Mouse (Mus musculus): ENCODE data around the gene Ston1.

Gene Ston1

DNA sequence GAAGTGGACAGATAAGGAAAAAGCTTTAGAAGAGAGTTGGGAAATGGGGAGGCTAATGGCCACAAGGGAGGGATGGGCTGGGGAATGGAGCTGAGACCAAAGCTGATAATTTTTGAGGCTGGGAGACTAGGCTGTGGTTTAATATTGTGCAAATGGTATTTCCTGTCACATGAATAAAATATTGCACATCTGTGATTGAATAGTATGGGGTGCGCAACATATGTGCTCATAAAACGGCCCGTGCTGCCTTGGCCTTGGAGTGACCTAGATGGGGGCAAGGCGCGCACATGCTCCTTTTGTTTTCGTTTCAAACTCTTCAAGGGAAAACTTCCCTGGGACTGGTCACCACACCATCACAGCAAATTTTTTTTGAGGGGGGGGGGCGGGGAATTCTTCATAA is 28.4 kb downstream of the Ston1 start:
- no peak for DNase-seq (ENCODE audit: extremely low spot score)

DNA sequence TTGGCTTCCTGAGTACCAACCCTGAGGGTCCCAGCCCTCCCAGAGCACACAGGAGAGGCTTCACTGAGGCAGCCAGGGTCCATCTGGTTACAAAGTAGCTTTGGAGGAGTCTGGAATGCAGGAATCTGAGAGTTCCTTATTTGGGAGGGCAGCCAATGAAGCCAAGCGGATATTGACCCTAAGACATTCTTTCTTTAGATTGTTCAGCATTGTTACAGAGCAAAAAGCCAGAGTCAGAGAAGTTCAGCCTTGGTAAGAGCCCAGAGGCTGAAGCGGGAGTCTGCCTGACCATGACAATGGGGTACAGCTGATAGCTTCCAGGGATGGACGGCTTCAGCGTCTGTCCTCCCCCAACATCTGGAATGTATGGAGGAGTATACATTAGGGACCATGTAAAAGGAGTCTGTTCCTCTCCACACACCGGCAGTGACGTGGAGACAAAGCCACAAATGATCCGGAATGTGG is 28.9 kb downstream of the Ston1 start:
- peak; percentile 35 for DNase-seq (ENCODE audit: extremely low spot score)

DNA sequence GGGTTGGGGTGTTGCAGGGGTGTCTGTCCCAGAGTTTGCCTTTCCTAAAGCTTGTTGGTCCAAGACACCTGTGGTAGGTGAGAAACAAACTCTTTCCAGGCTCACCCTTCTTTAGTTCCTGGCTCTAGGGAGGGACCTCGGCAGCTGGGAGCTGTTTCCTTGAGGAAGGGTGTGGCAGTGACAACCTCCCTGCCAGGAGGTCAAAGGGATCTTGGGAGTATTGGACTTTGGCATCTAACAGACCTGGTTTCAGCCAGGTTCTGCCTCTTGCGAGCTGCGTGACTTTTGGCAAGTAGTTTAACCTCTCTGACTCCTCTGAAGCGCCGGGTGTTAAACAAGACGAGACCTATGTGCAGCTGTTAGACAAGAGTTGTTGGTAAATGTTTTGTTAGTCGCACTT is 29.7 kb downstream of the Ston1 start:
- DNase-seq (ENCODE audit: extremely low spot score) = no peak

DNA sequence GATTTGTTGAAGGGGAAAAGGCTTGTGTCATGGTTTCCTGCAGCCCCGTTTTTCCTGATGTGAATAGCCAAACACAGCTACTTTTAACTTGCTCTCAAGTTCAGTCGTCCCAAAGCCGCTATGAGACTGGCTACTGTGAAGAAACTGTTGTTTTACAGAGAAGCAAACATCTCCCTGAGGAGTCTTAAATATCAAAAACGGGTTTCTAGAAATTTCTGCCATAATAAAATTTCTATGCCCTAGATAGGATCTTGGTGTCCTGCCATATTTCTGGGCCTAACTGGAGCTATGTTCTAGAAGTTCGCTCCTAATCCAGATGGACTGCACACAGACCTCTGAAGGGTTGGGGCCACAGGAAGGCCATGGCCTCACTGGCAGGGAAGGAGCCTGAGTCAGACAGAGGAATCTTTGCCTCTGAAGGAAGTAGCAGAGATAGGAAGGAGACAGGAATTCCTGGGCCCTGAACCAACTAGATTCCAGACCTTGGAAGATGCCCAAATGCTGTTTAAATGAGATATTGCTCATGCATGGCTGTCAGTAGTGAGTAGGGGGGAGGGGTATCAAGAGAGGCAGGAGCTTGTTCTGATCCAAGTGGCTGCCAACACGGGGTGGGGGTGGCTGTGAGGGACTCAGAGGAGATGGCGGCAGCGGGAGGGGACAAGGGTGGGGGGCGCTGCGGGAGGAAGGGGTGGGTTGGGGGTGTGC is 31.3 kb downstream of the Ston1 start:
- no peak for DNase-seq (ENCODE audit: extremely low spot score)

DNA sequence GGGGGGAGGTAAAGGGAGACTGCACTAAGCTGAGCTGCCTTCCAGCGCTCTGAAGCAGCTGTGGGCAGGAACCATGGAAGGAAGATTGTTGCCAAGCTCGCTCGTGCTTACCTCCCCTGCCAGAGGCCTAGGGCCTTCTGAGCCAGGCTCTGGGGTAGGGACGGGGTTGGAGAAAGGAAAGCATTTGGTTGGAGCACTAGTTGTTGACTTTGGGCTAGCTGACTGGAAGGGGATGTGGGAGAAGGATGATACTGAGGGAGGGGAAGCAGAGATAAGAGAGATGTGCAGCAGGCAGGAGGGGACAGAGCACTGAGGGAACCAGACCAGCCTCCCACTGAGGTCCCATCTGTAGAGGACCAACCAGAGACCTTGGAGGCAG is 31.9 kb downstream of the Ston1 start:
- no peak for DNase-seq (ENCODE audit: extremely low spot score)

DNA sequence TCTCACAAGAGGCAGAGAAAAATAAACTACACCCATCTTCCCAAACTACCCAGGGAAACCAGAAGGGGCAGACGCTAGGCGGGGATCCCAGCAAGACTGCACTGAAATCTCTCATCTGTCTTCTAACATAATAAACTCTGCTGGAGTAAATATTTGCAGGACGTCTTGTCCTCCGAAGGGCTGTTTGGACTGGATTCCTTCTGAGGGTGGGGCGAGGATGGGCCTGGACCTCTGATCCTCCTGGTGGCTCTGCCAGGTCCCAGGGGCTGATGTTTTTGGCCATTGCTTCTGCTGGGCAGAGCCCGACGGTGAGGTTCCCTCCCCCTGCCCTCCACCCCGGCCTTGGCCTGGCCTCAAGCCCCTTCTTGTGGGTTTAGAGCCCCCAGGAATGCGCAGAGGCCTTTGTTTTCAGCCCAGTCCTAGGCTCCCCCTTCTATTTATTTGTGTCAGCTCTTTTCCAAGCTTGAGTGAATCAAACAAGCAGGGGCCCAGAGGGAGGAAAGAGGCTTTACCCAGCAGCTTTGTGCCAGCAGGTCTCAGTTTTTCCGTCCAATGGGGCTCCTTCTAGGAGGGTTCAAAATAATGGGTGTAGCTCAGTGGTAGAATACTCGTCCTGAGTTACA is 32.6 kb downstream of the Ston1 start:
- DNase-seq (ENCODE audit: extremely low spot score) = peak; percentile 47

DNA sequence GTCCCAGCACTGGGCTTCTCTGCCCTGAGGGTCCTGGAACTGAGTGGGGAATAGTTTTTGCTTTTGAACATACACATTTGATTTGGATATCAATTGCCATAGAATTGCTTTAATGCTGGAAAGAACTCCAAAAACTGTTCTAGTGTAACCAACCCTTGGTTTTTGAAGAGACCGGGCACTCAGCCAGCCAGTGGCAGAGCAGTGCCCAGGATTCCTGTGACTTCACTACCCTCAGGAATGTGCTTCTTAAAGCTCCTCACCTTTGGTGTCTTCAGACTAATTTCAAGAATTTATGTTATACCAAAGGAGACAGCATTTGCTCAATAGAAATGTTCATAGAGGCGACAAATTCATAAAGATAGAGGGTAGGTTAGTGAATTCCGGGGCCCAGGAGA is 33.1 kb downstream of the Ston1 start:
- DNase-seq (ENCODE audit: extremely low spot score) = no peak

DNA sequence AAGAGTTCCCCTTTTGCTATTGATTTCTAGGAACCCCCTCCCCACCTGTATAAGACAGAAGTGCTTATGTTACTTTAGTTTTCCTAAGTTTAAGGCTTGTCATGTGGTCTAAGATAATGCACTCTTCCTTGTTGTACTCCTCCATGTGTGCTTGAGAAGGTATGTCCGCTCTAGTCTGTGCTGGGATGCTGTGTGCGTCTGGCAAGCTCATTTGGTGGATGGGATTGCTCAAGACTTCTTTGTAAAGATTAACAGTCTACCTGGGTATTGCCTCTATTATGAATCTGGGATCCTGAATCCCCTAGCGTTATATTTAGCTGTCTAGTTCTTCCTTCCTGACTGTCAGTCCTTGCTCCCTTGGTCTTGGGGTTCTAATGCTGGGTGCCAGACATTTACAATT is 35.1 kb downstream of the Ston1 start:
- no peak for DNase-seq (ENCODE audit: extremely low spot score)

DNA sequence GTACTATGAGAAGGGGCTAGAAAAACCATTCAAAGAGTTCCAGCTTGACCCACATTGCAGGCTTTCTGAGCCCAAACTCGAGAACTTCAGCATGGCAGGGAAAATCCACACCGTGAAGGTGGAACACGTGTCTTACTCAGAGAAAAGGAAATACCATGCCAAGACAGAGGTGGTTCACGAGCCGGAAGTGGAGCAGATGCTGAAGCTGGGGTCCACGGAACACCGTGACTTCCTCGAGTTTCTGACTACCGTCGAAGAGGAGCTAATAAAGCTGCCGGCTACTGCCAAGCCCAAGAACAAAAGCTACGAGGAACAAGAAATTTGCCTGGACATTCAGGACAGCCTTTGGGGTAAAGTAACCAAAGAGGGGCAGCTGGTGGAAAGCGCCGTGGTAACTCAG is 38.6 kb downstream of the Ston1 start:
- no peak for DNase-seq (ENCODE audit: extremely low spot score)

DNA sequence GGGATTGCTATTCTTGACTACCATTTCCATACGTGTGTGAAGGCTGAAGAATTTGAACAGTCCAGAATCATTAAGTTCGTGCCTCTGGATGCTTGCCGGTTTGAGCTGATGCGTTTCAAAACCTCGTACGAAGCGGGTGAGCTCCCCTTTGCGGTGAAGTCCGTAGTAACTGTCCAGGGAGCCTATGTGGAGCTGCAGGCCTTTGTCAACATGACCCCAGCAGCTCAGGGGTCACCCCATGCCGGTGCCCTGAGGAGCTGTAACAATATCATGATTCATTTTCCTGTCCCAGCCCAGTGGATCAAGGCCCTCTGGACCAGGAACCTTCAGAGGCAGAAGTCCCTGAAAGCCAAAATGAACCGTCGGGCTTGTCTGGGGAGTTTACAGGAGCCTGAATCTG is 39.1 kb downstream of the Ston1 start:
- DNase-seq (ENCODE audit: extremely low spot score) = peak; percentile 56

DNA sequence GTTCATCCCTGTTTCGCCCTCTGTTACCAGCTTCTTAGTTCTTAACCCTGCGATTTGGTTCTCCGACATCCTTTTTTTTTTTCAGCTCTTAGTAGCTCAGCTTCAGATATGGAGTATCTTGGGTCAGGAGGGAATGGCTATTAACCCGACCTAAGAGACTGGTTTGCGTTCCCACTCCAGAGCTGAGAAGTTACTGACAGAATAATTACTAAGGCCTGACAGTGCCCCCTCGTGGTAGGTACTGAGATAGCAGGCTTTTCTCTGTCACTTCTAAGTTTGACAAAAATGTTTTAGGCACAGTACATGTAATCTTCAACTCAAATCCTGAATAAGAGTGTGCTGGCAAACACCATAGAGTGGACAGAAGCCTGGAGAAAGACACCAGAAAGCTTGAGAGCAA is 43.5 kb downstream of the Ston1 start:
- peak; percentile 68 for DNase-seq (ENCODE audit: extremely low spot score)

DNA sequence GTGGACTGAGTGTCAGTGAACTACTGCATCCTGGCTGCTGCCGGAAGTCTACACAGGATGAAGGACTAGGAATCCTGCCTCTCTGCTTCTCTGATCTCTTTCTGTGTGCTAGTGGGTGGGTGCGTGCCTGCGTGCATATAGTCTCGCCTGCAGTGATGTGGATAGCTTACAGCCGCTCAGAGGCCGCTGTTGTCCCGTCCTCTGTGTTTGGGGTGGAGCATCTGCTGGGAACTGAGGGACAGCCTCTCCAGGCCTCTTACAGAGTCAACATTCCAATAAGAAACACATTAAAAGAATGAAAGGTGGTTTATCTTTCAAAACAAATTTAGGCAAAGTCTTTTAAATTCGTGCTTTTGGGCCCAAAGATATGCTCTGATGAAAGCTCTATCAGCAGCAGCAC is 44.4 kb downstream of the Ston1 start:
- no peak for DNase-seq (ENCODE audit: extremely low spot score)

DNA sequence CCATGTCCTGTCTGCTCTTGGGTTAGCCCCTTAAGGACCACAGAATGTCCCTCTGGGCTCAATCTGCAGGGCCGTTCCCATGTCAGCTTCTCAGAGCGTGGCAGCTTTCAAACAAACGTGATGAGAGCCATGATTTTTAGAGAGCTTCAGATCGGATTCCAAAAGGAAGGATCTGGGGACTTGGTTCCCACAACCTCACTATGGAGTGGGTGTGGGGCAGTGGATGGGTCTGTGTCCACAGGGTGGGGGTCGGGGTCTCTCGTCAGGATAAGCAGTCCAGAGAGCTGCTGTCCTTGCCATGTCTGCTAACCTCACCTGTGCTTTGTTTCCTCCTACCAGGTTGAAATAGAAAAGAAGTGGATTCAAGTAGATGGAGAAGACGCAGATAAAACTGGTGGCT is 47.4 kb downstream of the Ston1 start:
- DNase-seq (ENCODE audit: extremely low spot score) = no peak

DNA sequence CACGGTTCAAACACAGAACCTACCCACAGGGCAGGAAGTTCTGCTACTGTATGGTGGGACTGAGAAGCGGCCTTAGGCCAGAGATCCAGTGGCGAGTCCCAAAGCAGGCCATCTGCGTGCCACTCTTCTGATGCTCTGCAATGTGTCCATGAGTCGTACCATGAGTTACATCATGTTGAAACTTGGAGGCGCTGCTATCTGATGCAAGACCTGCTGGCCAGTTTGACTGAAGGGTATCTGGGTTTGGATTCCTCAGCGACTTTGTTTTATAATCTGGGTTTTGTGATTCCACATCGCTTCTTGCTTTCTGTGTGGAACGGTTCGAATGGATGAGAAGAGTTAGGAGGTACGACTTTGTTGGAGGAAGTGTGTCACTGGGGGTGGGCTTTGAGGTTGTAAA is 47.8 kb downstream of the Ston1 start:
- no peak for DNase-seq (ENCODE audit: extremely low spot score)

DNA sequence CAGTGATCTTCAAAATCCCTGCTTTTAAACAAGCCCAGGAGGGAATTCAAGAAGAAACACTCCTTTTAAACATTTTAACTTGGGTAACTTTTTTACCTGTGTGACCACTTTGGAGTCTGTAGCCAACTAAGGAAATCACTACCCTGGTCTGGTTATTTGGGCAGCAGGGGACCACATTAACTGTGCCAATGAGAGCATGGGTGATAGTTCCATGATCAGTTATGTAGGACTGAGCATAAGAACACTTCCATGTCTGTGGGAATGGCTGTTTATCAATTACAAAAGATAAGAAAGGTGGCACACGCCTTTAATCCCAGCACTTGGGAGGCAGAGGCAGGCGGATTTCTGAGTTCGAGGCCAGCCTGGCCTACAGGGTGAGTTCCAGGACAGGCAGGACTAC is 49.7 kb downstream of the Ston1 start:
- no peak for DNase-seq (ENCODE audit: extremely low spot score)

DNA sequence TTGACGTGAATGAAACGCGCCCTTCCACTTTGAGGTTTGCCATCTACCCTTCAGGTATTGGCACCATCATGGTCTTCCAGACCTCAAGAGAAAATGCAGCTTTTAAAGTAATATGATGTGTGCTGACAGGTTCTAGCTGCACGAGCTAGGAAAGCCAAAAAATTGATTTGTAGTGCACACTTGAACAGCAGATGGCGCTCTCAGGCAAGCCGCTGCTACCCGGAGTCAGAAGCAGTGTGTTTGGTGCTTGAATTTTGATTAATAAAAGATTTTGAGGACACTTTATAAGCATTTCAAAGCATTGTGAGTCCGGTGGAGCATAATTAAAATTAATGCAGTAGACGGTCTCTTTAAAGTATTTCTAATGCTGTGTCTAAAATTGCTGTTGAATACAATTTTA is 54.5 kb downstream of the Ston1 start:
- peak; percentile 66 for DNase-seq (ENCODE audit: extremely low spot score)

DNA sequence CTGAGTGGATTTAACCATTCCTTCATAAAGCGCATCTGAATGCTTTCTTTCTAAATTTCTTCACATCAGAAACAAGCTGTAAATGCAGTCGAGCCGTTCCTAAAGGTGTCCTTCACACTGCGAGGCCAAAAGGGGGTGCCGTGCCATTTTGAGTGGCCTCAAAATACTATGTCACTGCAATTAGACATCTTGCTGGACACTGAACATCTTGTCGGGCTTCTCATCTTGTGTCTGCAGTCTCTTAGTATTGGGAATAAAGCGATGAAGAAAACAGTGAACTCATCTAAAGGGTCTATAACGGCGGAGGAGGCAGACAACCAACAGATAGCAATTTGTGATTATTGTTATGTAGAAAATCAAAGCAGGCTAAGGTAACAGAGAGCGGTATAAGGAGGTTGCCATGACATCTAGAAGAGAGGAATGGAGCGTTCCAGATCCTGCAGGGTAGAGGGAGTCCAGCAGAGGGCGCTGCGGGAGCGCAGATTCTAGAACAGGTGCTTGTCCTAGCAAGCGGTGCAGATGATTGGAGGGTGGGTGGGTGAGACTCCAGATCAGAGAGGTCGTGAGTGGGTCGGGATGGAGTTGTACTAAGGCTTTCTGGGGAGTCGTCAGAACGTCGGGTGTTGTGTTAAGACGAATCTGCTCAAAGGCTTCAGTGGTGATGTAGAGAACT is 55.4 kb downstream of the Ston1 start:
- peak; percentile 82 for DNase-seq (ENCODE audit: extremely low spot score)

DNA sequence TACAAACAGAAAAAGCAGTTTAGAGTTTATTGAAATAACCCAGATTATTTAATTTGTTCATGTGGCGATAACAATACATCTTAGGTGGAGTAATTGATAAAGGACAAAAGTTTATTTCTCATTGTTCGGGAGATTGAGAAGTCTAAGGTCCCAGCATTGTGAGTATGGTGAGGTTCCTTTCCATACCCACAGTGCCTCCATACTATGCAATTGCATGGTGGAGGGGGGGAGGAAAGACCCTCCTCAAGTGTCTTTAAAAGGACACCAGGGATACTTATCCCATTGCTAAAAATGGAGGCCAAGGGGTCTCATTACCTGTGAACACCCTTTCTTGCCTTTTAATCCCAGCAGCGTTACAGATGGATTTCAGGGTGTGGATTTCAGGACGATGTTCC is 55.9 kb downstream of the Ston1 start:
- DNase-seq (ENCODE audit: extremely low spot score) = no peak

DNA sequence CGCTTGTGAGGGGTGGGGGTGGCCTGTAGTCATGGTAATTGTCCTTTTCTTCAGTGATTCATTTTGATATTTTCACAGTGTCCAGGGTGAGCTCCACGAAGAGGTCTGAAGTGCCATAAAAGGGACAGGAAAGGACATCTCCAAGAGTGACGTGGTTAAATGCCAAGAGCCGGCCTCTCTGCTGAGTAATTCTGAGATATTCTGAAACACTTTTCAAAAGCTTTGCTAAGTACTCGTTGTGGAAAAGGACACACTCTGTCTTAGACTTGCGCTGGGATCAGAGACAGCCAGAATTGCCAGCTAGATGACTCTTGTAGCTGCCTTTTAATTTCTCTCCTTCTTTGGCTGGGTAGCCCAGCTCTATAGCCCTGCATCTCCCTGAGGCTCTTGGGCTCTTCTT is 61.0 kb downstream of the Ston1 start:
- no peak for DNase-seq (ENCODE audit: extremely low spot score)

DNA sequence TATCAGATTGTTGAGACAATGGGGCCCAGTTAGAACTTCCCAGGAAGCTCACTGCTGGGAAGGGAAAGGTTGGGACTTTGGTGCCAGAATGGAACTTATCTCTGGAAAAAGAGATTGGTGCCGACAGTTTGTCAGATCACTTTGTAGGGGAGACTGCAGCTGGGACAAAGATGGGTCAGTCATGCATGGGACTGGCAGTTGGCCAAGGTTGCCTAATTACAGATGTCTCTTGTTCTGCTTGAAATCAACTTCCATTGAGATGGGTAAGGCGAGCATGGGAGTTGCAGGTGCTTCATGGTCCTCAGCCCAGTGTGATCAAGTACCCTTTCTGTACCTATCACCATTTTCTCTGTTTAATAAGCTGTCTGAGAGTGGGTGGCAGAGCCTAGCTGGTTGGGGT is 68.6 kb downstream of the Ston1 start:
- no peak for DNase-seq (ENCODE audit: extremely low spot score)

DNA sequence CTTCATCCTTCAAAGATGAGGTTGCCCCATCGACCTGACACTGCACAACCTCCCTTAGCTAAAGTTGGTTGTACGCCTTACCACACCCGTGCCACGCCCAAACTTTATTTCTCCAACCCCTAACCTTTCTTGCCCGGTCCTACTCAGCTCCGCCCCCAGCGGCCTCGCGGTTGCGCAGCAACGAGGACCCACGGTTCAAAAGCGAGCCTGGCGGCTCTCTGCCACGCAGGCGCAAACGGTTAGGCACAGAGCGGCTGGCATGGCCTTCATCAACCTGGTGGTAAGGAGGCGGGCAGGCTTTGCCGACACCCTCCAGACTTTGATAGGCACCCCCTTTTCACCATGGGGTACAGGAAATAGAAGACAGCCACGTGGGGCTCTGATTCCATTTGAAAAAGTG is 71.0 kb downstream of the Ston1 start, which contains the start of gene Gtf2a1l:
Gene Gtf2a1l, plus strand, starts transcription at position 209 of the 400 bp plus-strand sequence.
- peak; percentile 35 for DNase-seq (ENCODE audit: extremely low spot score)

DNA sequence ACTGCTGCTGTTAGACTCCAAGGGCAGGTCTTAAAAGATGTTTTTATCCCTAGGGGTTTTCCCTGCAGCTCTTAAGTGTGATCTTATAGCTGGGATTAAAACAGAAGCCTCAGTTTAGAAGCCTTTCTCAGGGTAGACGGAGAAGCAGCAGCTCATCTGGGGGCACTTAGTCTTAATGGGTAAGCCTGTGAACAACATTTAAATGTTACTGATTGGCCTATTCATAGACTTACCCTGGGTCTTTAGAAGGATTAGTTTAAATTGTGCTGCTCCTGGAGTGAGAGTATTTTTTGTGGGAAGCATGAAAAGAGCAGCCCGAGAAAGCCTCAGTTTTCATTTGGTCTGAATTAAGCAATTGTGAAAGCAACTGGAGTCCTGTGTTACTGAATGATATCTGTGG is 72.4 kb downstream of the Ston1 start:
- DNase-seq (ENCODE audit: extremely low spot score) = no peak

DNA sequence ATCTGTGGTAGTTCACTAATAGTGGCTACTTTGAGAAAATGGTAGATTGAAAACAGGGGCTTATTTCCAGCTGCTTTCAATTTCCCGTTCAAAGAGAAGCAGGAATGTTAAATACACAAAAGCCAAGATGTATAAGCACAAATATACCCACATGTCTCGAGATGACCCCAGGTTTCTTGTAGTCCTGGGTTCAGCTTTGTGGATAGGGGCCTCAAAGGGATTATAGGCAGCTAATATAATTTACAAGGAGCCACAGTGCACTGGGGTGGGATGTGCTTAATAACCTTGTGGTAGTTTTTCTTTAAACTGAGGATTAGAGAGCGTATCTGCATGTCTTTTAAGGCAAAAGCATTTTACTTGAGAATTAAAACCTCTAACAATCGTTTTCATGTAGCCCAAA is 73.3 kb downstream of the Ston1 start:
- DNase-seq (ENCODE audit: extremely low spot score) = no peak
